Mouse (Mus musculus) liver, adult 2 months (tissue): ENCODE data around the gene Frmpd3. TPM values are rescaled to one million over a fixed set of nuclear protein-coding genes. Genes with fewer than 3 reads are reported as not detected.

Experiments used
- DNase-seq: peaks from one replicate; pipeline ENCODE4 v3.0.0-alpha.2; 2011; ENCODE audit warnings: low read depth, low spot score; ENCODE audit errors: extremely low read depth
- H3K27ac ChIP-seq: fragments of 200-500 bp; replicated peaks from 2 replicates; pipeline ENCODE4 v1.5.1; 2012; ENCODE audit warnings: low read depth, mild to moderate bottlenecking, control low read depth, inconsistent platforms, low read length; ENCODE audit not compliant: insufficient read depth
- H3K27me3 ChIP-seq: fragments of 200-500 bp; 2 replicates; pipeline ENCODE4 v1.6.1; 2012; ENCODE audit warnings: mild to moderate bottlenecking, moderate library complexity, low read length, inconsistent platforms; ENCODE audit not compliant: control insufficient read depth, insufficient read depth
- H3K36me3 ChIP-seq: fragments of 200-500 bp; 2 replicates; pipeline ENCODE4 v1.6.1; 2012; ENCODE audit warnings: low read length, inconsistent platforms; ENCODE audit not compliant: control insufficient read depth, insufficient read depth
- H3K4me1 ChIP-seq: fragments of 200-500 bp; 2 replicates; pipeline ENCODE4 v1.6.1; 2011; ENCODE audit warnings: low read length; ENCODE audit not compliant: control insufficient read depth, insufficient read depth
- H3K4me3 ChIP-seq: fragments of 200-500 bp; 2 replicates; pipeline ENCODE4 v1.5.1; 2011; ENCODE audit warnings: low read depth, mild to moderate bottlenecking, control low read depth, low read length, moderate library complexity; ENCODE audit not compliant: insufficient read depth
- H3K79me2 ChIP-seq: fragments of 200-500 bp; 2 replicates; pipeline ENCODE4 v1.6.1; 2012; ENCODE audit warnings: inconsistent platforms, mild to moderate bottlenecking, low read length, moderate library complexity; ENCODE audit not compliant: control insufficient read depth, insufficient read depth
- H3K9ac ChIP-seq: fragments of 200-500 bp; 2 replicates; pipeline ENCODE4 v1.6.1; 2012; ENCODE audit warnings: low read depth, mild to moderate bottlenecking, control low read depth, inconsistent platforms, low read length
- CTCF ChIP-seq: fragments of 200-500 bp; IDR thresholded peaks from 2 replicates; pipeline ENCODE4 v1.5.1; 2011; ENCODE audit warnings: low read depth, low read length, control low read depth
- POLR2A ChIP-seq: fragments of 200-500 bp; IDR thresholded peaks from 2 replicates; pipeline ENCODE4 v1.6.1; 2011; ENCODE audit warnings: low read length, control low read depth; ENCODE audit not compliant: insufficient read depth; ENCODE audit errors: extremely low read depth
- WGBS: fragments of 180-500 bp; shearing (Covaris S2); methylation state at CpG from one replicate; pipeline ENCODE4 v1.1.7; 2018; 5-methylcytosine and 5-hydroxymethylcytosine counted together
- polyA plus RNA-seq: library from polyadenylated mRNA; depleted of rRNA; stranded (reverse); fragments of >200 nt; gene quantifications from 2 replicates; pipeline ENCODE4 v1.2.3, GENCODE M21; 2012
- total RNA-seq: library from RNA; depleted of rRNA; stranded (reverse); fragments of >200 nt; gene quantifications from 2 replicates; pipeline ENCODE4 v1.2.3, GENCODE M21; 2014

Frmpd3 gene
- total and polyA plus RNA-seq, 2 experiments, result not detected

GRCm38 (mm10) chrX:140431981-140432380 lies 89.9 kb downstream of the Frmpd3 start:
- Histone ChIP-seq H3K4me3 (no peak overlapping the region), H3K27ac (no peak overlapping the region), H3K79me2 (no peaks in the 10 kb centered on the region), H3K4me1 (no peaks in the 10 kb centered on the region; the same call in 1 of the 2 replicates), H3K9ac (no peak overlapping the region), H3K36me3 (no peaks in the 10 kb centered on the region), H3K27me3 (no peaks in the 10 kb centered on the region)
- DNase-seq, result no peak
- 84% methylated on average over 12 of the region's 15 CpGs for WGBS
- TF ChIP-seq POLR2A, result no peak
- no peak for TF ChIP-seq CTCF

- Histone ChIP-seq H3K4me1 (no peaks in the 10 kb centered on the region; the same call in 1 of the 2 replicates), H3K9ac (no peak overlapping the region), H3K27me3 (no peaks in the 10 kb centered on the region), H3K27ac (no peak overlapping the region), H3K4me3 (no peak overlapping the region), H3K79me2 (no peaks in the 10 kb centered on the region), H3K36me3 (no peaks in the 10 kb centered on the region)
- 87% methylated on average over 11 of the region's 11 CpGs for WGBS
- DNase-seq, result no peak
- no peak for TF ChIP-seq POLR2A
- no peak for TF ChIP-seq CTCF
Observed at GRCm38 (mm10) chrX:140432786-140433185, 90.7 kb downstream of the Frmpd3 start.

- Histone ChIP-seq H3K4me3 (no peak overlapping the region), H3K79me2 (no peaks in the 10 kb centered on the region), H3K36me3 (no peaks in the 10 kb centered on the region), H3K27me3 (no peaks in the 10 kb centered on the region), H3K4me1 (no peaks in the 10 kb centered on the region), H3K27ac (no peak overlapping the region), H3K9ac (no peak overlapping the region)
- no peak for DNase-seq
- no peak for TF ChIP-seq CTCF
- no peak for TF ChIP-seq POLR2A
Observed at GRCm38 (mm10) chrX:140437906-140438305, 95.8 kb downstream of the Frmpd3 start.

GRCm38 (mm10) chrX:140445551-140445950 lies 103.5 kb downstream of the Frmpd3 start:
- no peak for DNase-seq
- WGBS, result 81% methylated on average over 13 of the region's 13 CpGs
- H3K79me2 ChIP-seq, result no peaks in the 10 kb centered on the region
- no peak for TF ChIP-seq CTCF
- TF ChIP-seq POLR2A, result no peak
- peaks cover 3% of the 10 kb centered on the region; the same call in 1 of the 2 replicates for H3K4me1 ChIP-seq
- no peak overlapping the region for H3K27ac ChIP-seq
- no peak overlapping the region for H3K9ac ChIP-seq
- H3K36me3 ChIP-seq, result no peaks in the 10 kb centered on the region
- no peaks in the 10 kb centered on the region for H3K27me3 ChIP-seq
- no peak overlapping the region for H3K4me3 ChIP-seq

GRCm38 (mm10) chrX:140450071-140450470 lies 108.0 kb downstream of the Frmpd3 start:
- TF ChIP-seq POLR2A, result no peak
- no peak for TF ChIP-seq CTCF
- 16% methylated on average over 3 of the region's 3 CpGs for WGBS
- Histone ChIP-seq H3K27me3 (no peaks in the 10 kb centered on the region), H3K36me3 (no peaks in the 10 kb centered on the region), H3K9ac (no peak overlapping the region), H3K79me2 (no peaks in the 10 kb centered on the region), H3K4me1 (peaks cover 4% of the 10 kb centered on the region; the same call in 1 of the 2 replicates), H3K27ac (0 out of 2 replicates have a peak overlapping the region, but pooled peaks have one; percentile 12), H3K4me3 (no peak overlapping the region)
- DNase-seq, result peak; percentile 74

GRCm38 (mm10) chrX:140456279-140456731 lies 114.2 kb downstream of the Frmpd3 start, which contains the start of gene Prps1:
TSS of gene Prps1 (plus strand) at chrX:140456613.
- peak within 1 kb of the TSS; percentile 76 for H3K9ac ChIP-seq
- H3K27ac ChIP-seq, result peak within 1 kb of the TSS; percentile 43
- H3K4me3 ChIP-seq, result peak within 1 kb of the TSS; percentile 98
- peaks cover 6% of the 10 kb centered on the region; the same call in 1 of the 2 replicates for H3K79me2 ChIP-seq
- no peaks in the 10 kb centered on the region for H3K36me3 ChIP-seq
- peak; percentile 76 for TF ChIP-seq POLR2A
- TF ChIP-seq CTCF, result no peak
- no peaks in the 10 kb centered on the region for H3K27me3 ChIP-seq
- peaks cover 4% of the 10 kb centered on the region for H3K4me1 ChIP-seq
- WGBS, result under 1% methylated on average over 26 of the region's 26 CpGs
- DNase-seq, result peak; percentile 89
